Mouse (Mus musculus) olfactory bulb, adult 2 months (tissue): Measurements from ENCODE around the gene Man1b1.

ENCODE experiments used
- CTCF ChIP-seq: fragments of 200-500 bp; IDR thresholded peaks from 2 replicates; pipeline ENCODE4 v1.5.1; 2012; ENCODE audit warnings: low read depth, mild to moderate bottlenecking, low read length, moderate library complexity; ENCODE audit not compliant: insufficient read depth
- POLR2A ChIP-seq: fragments of 200-500 bp; IDR thresholded peaks from 2 replicates; pipeline ENCODE4 v1.6.1; 2012; ENCODE audit warnings: mild to moderate bottlenecking, low read depth, low read length, moderate library complexity; ENCODE audit not compliant: insufficient read depth

DNA sequence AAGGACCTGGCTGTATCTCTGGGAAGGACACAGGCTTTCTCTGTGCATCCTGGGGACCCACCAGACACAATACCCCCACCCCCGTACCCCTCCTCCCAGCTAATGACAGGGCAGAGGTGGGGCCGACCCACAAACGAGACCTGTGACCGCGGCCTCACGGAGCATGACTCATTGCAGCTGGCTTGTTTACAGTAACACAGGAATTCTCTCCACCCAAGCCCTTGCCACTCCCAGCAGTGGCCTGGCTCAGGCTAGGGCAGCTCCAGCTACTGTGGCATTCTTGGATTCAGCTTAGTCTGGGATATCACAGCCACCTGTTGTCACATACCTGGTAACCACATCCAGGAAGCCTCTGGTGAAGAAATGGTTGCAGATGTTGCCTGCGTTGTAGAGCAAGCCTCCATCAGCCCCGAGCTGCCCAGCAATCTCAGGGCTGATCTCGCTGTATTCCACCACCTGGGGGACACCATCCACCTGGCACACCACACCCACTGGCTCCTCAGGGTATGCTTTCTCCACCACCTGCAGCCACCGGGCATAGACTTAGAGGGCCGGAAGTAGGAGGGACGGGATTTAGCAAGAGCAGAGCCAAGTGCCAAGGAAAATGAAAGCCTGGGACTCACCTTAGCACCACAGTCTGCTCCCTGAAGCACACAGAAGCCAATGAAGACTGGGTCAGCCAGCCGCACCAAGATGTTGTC lies 31.5 kb downstream of the Man1b1 start:
- TF ChIP-seq POLR2A (no peak), CTCF (no peak)
